Mouse (Mus musculus) testis, adult 2 months (tissue): ENCODE measurements around the gene Commd1. TPM values are rescaled to one million over a fixed set of nuclear protein-coding genes. Genes with fewer than 3 reads are reported as not detected.

ENCODE experiments used
- H3K27ac ChIP-seq: fragments of 200-500 bp; 2 replicates; pipeline ENCODE4 v1.5.1; 2012; ENCODE audit warnings: low read depth, low read length; ENCODE audit not compliant: control insufficient read depth, insufficient read depth
- H3K27me3 ChIP-seq: fragments of 200-500 bp; 2 replicates; pipeline ENCODE4 v1.6.1; 2012; ENCODE audit warnings: mild to moderate bottlenecking, low read length, moderate library complexity; ENCODE audit not compliant: control insufficient read depth, insufficient read depth
- H3K36me3 ChIP-seq: fragments of 200-500 bp; 2 replicates; pipeline ENCODE4 v1.6.1; 2012; ENCODE audit warnings: mild to moderate bottlenecking, low read length; ENCODE audit not compliant: control insufficient read depth, insufficient read depth
- H3K4me1 ChIP-seq: fragments of 200-500 bp; 2 replicates; pipeline ENCODE4 v1.6.1; 2012; ENCODE audit warnings: low read length; ENCODE audit not compliant: control insufficient read depth, insufficient read depth
- H3K4me3 ChIP-seq: fragments of 200-500 bp; 2 replicates; pipeline ENCODE4 v1.5.1; 2012; ENCODE audit warnings: low read depth, mild to moderate bottlenecking, low read length, moderate library complexity, mixed read lengths; ENCODE audit not compliant: control insufficient read depth
- CTCF ChIP-seq: fragments of 200-500 bp; IDR thresholded peaks from 2 replicates; pipeline ENCODE4 v1.5.1; 2012; ENCODE audit warnings: low read depth, mild to moderate bottlenecking, inconsistent platforms, low read length, moderate library complexity; ENCODE audit not compliant: control insufficient read depth, insufficient read depth, insufficient replicate concordance
- POLR2A ChIP-seq: fragments of 200-500 bp; IDR thresholded peaks from 2 replicates; pipeline ENCODE4 v1.6.1; 2012; ENCODE audit warnings: low read depth, mild to moderate bottlenecking, inconsistent platforms, low read length, moderate library complexity; ENCODE audit not compliant: control insufficient read depth
- polyA plus RNA-seq: library from polyadenylated mRNA; depleted of rRNA; stranded (reverse); fragments of >200 nt; gene quantifications from 2 replicates; pipeline ENCODE4 v1.2.3, GENCODE M21; 2012

The Commd1 gene
- polyA plus RNA-seq, 1 experiment = 82.8 TPM

DNA sequence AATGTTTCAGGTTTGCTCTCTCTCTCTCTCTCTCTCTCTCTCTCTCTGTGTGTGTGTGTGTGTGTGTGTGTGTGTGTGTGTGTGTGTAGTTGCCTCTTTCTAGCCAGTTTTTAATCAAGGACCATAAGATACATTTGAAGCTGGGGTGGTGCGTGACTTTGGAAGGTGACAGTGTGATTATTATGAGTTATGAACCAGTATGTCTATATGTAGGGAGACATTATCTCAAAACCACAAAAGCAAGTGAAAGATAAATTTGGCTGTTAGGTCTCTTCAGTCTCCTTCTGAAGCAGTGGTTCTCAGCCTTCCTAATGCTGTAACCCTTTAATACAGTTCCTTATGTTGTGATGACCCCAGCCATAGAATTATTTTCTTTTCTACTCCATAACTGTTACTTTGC lies 96.8 kb downstream of the Commd1 start:
- Histone ChIP-seq H3K36me3 (no peaks in the 10 kb centered on the region), H3K4me3 (no peak overlapping the region), H3K27me3 (no peaks in the 10 kb centered on the region), H3K4me1 (no peaks in the 10 kb centered on the region; the same call in none of the 2 replicates), H3K27ac (no peak overlapping the region)
- TF ChIP-seq POLR2A = no peak
- no peak for TF ChIP-seq CTCF

GRCm38 (mm10) chr11:22883676-22884075 lies 98.5 kb downstream of the Commd1 start:
- no peaks in the 10 kb centered on the region for H3K36me3 ChIP-seq
- H3K4me3 ChIP-seq = no peak overlapping the region
- no peaks in the 10 kb centered on the region for H3K27me3 ChIP-seq
- TF ChIP-seq POLR2A (no peak), CTCF (no peak)
- H3K4me1 ChIP-seq = no peaks in the 10 kb centered on the region; the same call in none of the 2 replicates
- H3K27ac ChIP-seq = no peak overlapping the region

DNA sequence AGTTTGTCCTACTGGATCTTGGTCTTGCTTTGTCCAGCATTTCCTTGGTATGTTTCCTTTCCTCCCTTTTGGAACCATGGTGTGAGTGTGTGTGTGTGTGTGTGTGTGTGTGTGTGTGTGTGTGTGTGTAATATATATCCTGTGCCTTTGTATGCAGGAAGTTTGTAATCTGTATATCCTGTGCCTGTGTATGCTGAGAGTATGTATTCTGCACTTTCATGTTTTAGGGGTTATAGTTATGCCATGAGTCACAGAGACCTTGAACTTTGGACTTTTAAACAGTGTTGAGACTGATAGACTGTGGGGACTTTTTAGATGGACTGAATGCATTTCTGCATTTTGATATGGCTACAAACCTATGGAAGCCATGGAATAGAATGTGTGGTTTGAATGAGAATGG lies 99.3 kb downstream of the Commd1 start:
- Histone ChIP-seq H3K36me3 (no peaks in the 10 kb centered on the region), H3K27ac (no peak overlapping the region)
- no peak for TF ChIP-seq CTCF
- TF ChIP-seq POLR2A = no peak

GRCm38 (mm10) chr11:22880383-22881172 lies 101.6 kb downstream of the Commd1 start:
- TF ChIP-seq POLR2A = no peak
- no peak for TF ChIP-seq CTCF

More for the DNA sequence above, 99.3 kb downstream of the Commd1 start:
- Histone ChIP-seq H3K4me1 (no peaks in the 10 kb centered on the region; the same call in 1 of the 2 replicates), H3K27me3 (no peaks in the 10 kb centered on the region), H3K4me3 (no peak overlapping the region)

GRCm38 (mm10) chr11:22879645-22880044 lies 102.5 kb downstream of the Commd1 start:
- Histone ChIP-seq H3K27ac (no peak overlapping the region), H3K27me3 (no peaks in the 10 kb centered on the region), H3K36me3 (no peaks in the 10 kb centered on the region), H3K4me1 (no peaks in the 10 kb centered on the region), H3K4me3 (no peak overlapping the region)
- no peak for TF ChIP-seq POLR2A
- TF ChIP-seq CTCF = no peak

More at GRCm38 (mm10) chr11:22880383-22881172, 101.6 kb downstream of the Commd1 start:
- Histone ChIP-seq H3K4me3 (no peak overlapping the region), H3K4me1 (no peaks in the 10 kb centered on the region), H3K27ac (no peak overlapping the region), H3K36me3 (no peaks in the 10 kb centered on the region), H3K27me3 (no peaks in the 10 kb centered on the region)

DNA sequence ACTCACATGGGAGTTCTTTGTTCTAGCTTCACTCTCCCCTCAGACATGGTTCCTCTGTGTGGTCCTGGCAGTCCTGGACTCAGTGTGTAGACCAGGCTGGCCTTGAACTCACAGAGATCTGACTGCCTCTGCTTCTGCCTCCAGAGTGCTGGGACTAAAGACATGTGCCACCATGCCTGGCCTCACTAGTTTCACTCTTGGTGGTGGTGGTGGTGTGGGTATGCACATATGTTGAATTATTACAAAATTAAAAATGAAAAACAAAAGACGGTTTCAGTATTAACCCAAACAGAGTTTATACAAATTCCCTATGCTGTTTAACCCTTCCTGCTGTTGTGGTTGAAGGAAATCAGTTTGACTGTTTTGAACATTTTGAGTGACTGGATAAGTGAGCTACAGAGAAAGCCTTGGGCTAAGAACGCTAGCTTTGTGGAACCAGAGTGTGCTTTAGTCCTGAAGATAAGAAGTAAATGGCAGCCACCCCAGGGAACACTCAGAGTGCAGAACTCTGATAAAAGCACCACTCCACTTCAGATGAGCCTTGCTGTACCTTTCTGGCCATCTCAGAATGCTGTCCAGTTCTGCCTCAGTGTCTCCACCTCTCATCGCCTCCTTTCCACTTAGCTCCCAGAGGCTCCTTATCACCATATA lies 105.4 kb downstream of the Commd1 start:
- Histone ChIP-seq H3K4me1 (peaks cover 4% of the 10 kb centered on the region), H3K36me3 (no peaks in the 10 kb centered on the region), H3K27me3 (no peaks in the 10 kb centered on the region), H3K27ac (peak overlapping the region; percentile 3; the same call in 1 of the 2 replicates), H3K4me3 (no peak overlapping the region)
- no peak for TF ChIP-seq POLR2A
- TF ChIP-seq CTCF = no peak

DNA sequence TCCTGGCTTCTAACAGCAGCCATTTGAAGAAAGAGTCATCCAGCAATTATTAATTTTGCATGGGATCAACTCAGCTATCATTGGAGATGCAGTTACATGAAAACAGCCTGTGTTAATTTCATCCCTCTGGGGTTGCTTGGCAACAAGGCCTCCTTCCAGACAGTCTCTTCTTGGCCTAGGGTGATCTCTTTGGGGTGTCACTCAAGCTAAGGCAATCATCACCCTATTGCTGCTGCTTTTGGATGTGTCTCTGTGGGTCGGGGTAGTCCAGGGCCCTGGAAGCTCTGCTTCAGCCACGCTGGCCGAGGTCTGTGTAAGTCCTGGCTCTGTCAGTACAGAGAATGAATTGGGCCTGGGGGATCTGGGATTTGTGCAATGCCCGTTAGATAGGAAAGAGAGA lies 106.9 kb downstream of the Commd1 start:
- peaks cover 4% of the 10 kb centered on the region for H3K4me1 ChIP-seq
- H3K36me3 ChIP-seq = no peaks in the 10 kb centered on the region
- H3K4me3 ChIP-seq = no peak overlapping the region
- no peak overlapping the region for H3K27ac ChIP-seq
- TF ChIP-seq POLR2A = no peak
- no peak for TF ChIP-seq CTCF
- H3K27me3 ChIP-seq = no peaks in the 10 kb centered on the region
